Mouse (Mus musculus): Measurements from ENCODE around the gene Pomgnt2. TPM values are rescaled to one million over a fixed set of nuclear protein-coding genes. Genes with fewer than 3 reads are reported as not detected.

Pomgnt2 gene
- total RNA-seq (2023): under 1 TPM; 0.66 to 0.87 TPM

GRCm38 (mm10) chr9:121997010-121997409 lies at the start of gene Pomgnt2:
Pomgnt2 (minus strand) TSS chr9:121997110.

GRCm38 (mm10) chr9:121950418-121951113 lies 46.3 kb downstream of the Pomgnt2 start, which contains the start of gene Fam198a:
Fam198a (plus strand) TSS chr9:121950988.

Other genes starting within 250 kb of the Pomgnt2 start
- under 1 TPM; 0.24 to 0.29 TPM for gene Zfp651, start 237.8 kb downstream of the Pomgnt2 start, total RNA-seq (2023)
- gene Klhl40, start 219.5 kb downstream of the Pomgnt2 start, total RNA-seq (2023): not detected
- gene Hhatl, start 204.6 kb downstream of the Pomgnt2 start, total RNA-seq (2023): not detected
- under 1 TPM in 1 of 2 experiments, not detected in 1; 0.15 TPM for gene Ccdc13, start 157.6 kb downstream of the Pomgnt2 start, total RNA-seq (2023)
- gene Higd1a, start 138.7 kb downstream of the Pomgnt2 start, total RNA-seq (2023): 10 to 100 TPM; 31.9 to 32.1 TPM
- gene Ackr2, start 98.8 kb downstream of the Pomgnt2 start, total RNA-seq (2023): not detected
- gene Cyp8b1, start 80.8 kb downstream of the Pomgnt2 start, total RNA-seq (2023): under 1 TPM in 1 of 2 experiments, not detected in 1; 0.18 TPM
- gene Fam198a, start 46.1 kb downstream of the Pomgnt2 start, total RNA-seq (2023): under 1 TPM in 1 of 2 experiments, not detected in 1; 0.35 TPM
- 100 to 1,000 TPM; 160 to 163 TPM for gene Snrk, start 120.2 kb upstream of the Pomgnt2 start, total RNA-seq (2023)